Mouse (Mus musculus): ENCODE measurements around the gene Hdlbp.

DNA sequence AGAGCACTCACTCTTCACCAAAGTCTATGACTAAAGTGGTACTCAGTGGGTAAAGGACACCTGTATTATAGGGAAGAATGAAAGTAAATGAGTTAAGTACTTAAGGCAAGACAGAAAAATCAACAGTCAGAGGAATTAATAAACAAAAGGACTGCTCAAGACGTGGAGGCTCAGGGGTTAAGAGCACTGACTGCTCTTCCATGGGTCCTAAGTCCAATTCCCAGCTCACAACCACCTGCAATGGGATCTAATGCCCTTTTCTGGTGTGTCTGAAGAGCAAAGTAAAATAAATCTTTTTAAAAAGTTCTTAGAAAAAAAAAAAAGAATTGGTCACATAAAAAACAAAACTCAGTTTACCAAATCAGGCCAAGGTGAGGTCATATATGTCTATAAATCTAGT lies 20.3 kb downstream of the Hdlbp start:
- no peak for TF ChIP-seq HCFC1 (IDR thresholded peaks at IDR 0.05; ENCODE audit: borderline replicate concordance, insufficient read depth, low read length)
- no peak for TF ChIP-seq ZC3H11A (IDR thresholded peaks at IDR 0.05; ENCODE audit: borderline replicate concordance, low read depth, low read length)

Measured in ES-E14 (cell line).